Mouse (Mus musculus): ENCODE data around the gene Vdr.

Vdr gene

GRCm38 (mm10) chr15:97920306-97920705, 9.9 kb upstream of the Vdr start:
- ATAC-seq (ENCODE audit: low TSS enrichment), result no peak

GRCm38 (mm10) chr15:97919217-97919616, 8.8 kb upstream of the Vdr start:
- ATAC-seq (ENCODE audit: low TSS enrichment), result no peak

DNA sequence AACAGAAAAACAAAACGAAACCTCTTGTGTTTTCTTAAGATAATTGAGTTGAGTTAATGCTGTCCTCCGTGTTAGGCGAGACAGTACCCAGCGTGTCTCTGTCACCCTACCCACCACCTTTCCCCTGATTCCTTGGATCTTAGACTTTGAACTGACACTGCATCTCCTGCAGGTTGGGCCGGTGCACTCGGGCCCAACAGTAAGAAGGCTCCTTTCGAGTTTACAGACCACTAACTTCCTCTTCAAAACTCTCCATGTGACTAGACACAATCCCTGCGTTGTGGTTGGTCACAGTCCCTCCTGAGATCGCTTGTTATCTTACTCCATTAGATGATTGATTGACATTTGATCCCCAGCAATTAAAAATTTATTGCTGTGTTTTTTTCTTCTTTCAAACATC, 7.6 kb upstream of the Vdr start:
- ATAC-seq (ENCODE audit: low TSS enrichment), result no peak

DNA sequence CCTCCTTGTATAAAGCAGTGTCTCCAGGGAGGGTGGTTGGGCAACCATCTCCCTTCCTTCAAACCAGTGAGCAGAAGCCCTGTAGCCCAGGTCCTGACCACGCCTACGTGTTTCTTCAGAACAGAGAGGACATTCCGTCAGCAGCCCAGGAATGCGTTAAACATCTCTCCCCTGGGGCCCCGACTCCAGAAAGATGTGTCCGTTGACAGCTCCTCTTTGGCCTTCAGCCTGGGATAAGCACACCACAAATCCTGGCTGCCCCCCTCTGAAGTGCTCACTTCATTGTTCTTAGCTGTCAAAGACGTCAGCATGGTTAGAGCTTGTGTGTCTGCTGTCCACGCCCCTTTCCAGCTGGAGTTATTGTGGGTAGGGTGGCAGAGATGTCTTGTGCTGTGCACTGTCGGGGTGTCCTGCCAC, 3.9 kb upstream of the Vdr start:
- no peak for ATAC-seq (ENCODE audit: low TSS enrichment)

DNA sequence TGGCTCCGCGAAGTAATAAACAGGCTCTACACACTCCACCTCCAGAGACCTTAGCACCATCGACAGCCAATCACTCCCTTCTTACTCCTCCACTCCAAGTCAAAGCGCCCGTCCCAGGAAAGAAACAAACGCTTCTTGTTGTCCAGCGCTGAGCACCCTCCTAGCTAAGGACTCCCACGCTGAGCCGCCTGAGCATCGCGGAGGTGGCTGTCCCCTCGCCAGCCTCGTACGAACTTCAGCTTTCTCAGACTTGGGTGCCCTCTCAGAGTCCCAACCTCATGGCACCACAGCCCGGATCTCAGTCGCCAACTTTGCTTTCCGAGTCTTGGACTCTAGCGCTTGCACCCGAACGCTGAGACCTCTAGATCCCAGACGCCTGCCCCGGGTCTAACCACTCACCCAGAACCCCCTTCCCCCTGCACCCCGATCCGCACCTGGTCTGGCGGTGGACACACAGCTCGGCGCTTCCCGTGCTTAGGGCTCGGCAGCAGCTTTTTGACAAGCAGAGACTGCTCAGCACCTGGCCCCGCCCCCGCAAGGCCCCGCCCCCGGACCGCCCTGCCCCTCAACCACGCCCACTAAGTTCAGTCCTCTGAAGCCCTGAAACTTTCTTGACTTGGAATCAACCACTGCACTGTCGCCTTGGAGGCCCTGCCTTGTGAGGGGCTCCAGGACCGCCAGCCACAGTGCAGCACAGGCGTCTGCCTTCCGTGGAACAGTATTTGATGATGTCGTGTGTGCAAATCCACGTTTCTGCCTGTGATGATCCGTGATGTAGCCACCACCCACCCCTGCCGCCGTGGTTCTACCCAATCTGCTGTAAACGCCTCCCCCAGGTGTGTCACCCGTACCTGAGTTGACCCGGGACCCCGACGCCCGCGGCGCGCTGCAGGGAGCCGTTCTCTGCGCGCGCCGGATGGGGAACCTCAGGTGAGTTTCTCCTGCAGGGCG, 2.4 kb downstream of the Vdr start:
- ATAC-seq (ENCODE audit: low TSS enrichment), result peak; percentile 31; the same call in 1 of the 2 replicates

DNA sequence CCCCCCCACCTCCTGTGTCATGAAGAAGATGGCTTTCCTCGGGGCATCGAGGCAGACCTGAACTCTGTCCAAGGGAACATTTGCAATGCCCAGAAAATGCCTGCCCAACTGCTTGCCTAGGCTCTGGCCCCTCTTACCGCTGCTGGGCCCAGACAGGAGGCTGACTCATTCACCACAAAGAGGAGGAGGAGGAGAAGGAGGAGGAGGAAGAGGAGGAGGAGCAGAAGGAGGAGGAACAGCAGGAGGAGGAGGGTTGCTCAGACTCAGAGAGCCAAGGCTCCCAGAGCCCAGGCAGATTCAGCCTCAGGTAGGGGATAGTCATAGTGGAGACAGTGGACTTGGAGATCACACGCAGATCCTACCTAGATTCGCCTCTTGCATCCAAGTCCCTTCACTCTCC, 3.2 kb downstream of the Vdr start:
- peak; percentile 67; the same call in 1 of the 2 replicates for ATAC-seq (ENCODE audit: low TSS enrichment)

DNA sequence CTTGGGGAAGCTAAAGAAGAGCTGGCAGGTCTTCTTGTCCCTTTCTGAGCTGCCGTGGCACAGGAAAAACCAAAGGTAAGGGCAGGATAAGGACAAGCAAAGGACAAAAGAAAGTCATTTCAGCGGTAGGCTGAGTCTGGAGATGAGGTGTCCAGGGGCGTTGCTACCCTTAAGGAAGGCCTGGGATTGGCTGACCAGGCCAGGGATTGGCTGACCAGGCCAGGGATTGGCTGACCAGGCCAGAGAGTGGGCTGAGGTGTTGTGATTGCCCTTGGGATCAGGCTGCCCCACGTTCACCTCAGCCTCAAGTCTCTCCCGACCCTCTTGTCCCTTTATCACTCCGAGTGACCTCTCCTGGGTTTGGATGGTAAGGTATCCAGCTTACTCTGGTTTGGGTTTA, 5.1 kb downstream of the Vdr start:
- ATAC-seq (ENCODE audit: low TSS enrichment), result no peak

GRCm38 (mm10) chr15:97904339-97904991, 6.0 kb downstream of the Vdr start:
- no peak for ATAC-seq (ENCODE audit: low TSS enrichment)

GRCm38 (mm10) chr15:97903261-97904009, 7.0 kb downstream of the Vdr start:
- ATAC-seq (ENCODE audit: low TSS enrichment), result no peak

- no peak for ATAC-seq (ENCODE audit: low TSS enrichment)
These were observed 9.4 kb downstream of the Vdr start for GRCm38 (mm10) chr15:97900991-97901390.

GRCm38 (mm10) chr15:97900336-97900912, 10.0 kb downstream of the Vdr start:
- no peak for ATAC-seq (ENCODE audit: low TSS enrichment)

DNA sequence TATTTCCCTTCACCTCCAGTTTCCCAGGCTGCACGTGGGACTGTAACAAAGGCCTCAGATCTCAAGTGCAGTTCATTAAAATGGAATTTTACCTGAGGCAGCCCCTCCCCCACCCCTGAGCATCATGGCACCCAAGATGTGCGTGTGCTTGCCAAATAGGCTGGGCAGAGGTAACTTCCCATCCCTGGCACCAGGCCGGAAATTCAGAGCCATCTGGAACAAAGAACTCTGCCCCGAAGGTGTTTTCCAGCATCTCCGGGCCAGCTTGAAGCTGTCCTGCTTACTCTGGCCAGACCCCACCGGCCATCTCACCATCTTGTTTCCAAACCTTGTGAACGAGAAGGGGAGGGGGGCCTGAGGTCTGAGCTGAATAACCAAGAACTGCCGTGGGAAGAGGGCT, 10.7 kb downstream of the Vdr start:
- no peak for ATAC-seq (ENCODE audit: low TSS enrichment)

DNA sequence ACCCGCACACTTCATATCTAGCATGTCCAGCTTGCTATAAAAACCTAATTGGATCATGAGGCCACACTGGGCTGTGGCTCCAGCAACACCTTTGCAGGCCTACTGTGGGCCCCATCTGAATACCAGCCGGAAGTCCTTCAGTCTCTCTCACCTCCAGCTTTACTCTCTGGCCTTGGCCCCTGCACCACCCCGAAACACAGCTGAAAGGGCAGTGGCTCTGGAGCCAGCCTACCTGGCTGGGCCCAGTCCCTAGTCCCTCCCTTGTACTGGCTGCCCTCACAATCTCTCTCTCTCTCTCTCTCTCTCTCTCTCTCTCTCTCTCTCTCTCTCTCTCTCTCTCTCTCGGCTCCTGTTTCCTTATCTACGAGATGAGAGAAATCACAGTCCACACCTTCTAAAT, 11.6 kb downstream of the Vdr start:
- no peak for ATAC-seq (ENCODE audit: low TSS enrichment)

DNA sequence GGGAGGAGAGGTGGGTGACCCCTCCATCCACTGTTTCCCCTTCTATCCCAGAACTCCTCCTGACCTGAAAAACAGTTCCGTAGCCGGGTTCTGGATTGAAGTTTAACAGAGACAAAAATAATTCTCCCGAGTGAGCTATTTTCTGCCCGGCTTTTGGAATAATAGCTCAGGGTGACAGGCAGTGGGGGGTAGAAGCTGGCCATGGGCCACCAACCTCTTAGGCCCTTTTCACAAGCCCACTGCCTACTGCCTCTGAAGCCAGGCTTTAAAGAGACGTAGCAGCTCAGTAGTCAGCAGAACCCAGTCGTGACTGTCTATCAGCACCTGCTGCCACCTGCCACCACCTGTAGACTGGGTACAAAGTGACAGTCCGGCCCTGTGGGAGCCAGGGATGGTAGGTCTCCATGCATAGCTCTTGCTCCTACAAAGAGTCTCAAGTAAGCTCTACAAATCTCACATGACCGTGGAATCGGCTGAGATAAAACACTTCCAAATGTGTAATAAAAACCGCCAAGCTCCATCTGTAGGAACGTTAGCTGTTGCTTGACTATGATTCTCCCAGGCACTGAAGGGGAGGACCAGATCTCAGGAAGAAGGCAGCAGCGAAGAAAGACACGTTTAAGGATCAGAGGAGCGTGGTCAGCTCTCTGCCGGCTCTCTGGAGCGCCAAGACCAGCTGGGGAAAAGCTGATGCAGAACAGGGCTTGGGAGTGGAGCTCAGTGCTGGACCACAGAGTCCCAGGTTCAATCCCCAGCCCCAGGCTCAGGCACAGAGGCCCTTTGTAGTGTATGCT, 13.4 kb downstream of the Vdr start:
- peak; percentile 62; the same call in 1 of the 2 replicates for ATAC-seq (ENCODE audit: low TSS enrichment)

GRCm38 (mm10) chr15:97896347-97896746, 14.1 kb downstream of the Vdr start:
- ATAC-seq (ENCODE audit: low TSS enrichment), result no peak

DNA sequence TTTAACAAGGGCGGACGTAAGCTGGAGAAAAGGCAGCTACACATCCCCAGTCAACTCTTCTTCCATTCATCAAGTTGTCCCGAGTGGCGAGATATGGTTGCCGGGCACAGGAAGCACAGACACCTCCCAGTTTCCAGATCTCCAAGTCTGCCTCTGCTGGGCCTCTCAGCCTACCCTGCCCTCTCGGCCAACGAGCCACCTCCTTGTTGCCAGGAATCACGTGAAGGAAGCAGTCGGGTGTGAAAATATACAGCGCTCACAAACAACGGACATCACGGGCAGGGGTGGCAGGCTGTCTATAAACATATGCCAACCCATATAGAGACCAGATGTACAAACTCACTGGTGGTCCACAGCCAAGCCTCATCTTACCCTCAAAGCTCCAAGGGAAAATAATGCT, 14.6 kb downstream of the Vdr start:
- ATAC-seq (ENCODE audit: low TSS enrichment), result no peak

DNA sequence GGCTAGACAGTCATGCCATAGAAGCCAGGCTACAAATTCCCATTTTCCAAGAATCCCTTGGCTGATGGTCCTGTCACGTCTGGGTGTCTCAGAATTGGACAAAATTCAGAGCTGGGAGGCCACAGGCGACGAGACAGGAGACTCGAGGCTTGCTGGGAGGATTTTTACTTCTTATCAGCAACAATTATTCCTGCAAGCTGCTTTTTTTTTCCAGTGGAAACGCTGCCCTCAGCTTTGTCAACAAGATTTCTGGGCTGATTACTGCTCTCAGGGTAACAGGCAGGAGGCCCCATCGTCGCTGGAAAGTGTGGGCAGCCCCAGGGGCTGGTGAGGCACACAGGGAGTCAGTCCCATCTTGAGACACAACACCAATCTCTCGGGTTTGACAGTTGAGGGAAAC, 17.9 kb downstream of the Vdr start:
- no peak for ATAC-seq (ENCODE audit: low TSS enrichment)

- no peak for ATAC-seq (ENCODE audit: low TSS enrichment)
These were observed 20.0 kb downstream of the Vdr start for GRCm38 (mm10) chr15:97890450-97890849.

GRCm38 (mm10) chr15:97890017-97890416, 20.4 kb downstream of the Vdr start:
- peak; percentile 70 for ATAC-seq (ENCODE audit: low TSS enrichment)

DNA sequence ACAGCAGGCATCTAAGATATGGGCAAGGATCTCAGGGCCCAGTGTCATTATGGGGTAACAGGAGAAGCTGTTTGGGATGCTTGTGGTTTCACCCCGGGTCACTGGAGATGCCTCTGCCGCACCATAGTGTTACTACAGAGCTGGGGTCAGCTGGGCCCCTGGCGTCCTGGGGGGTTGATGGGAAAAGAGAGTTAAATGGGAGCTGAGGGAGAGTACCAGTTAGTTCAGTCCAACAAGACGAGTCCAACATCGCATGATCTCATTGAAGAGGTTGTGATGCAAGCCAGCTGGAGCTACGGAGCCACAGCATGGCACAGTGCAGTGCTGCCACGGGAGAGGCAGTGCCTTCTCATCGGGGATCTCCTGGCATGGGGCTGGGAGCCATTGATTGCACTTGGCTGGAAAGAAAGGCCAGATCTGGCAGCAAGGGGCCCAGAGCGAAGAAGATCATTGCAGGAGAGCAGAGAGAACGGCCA, 22.9 kb downstream of the Vdr start:
- no peak for ATAC-seq (ENCODE audit: low TSS enrichment)

- ATAC-seq (ENCODE audit: low TSS enrichment), result no peak
These were observed 29.0 kb downstream of the Vdr start for GRCm38 (mm10) chr15:97881423-97881822.
